Mouse (Mus musculus) heart, embryonic 10.5 days (tissue): ENCODE data around the gene Cic. TPM values are rescaled to one million over a fixed set of nuclear protein-coding genes. Genes with fewer than 3 reads are reported as not detected.

Experiments used
- DNase-seq: peaks from one replicate; pipeline ENCODE4 v3.0.0-alpha.2; 2017; ENCODE audit warnings: low spot score
- H3K27ac ChIP-seq: fragments of 300-500 bp; sonication (generic); 2 replicates; pipeline ENCODE4 v1.5.1; 2016; ENCODE audit warnings: mild to moderate bottlenecking
- H3K27me3 ChIP-seq: fragments of 300-500 bp; sonication (generic); 2 replicates; pipeline ENCODE4 v1.6.1; 2016; ENCODE audit warnings: mild to moderate bottlenecking; ENCODE audit not compliant: poor library complexity, insufficient read depth, severe bottlenecking
- H3K36me3 ChIP-seq: fragments of 300-500 bp; sonication (generic); 2 replicates; pipeline ENCODE4 v1.6.1; 2016; ENCODE audit warnings: mild to moderate bottlenecking, moderate library complexity
- H3K4me1 ChIP-seq: fragments of 300-500 bp; sonication (generic); 2 replicates; pipeline ENCODE4 v1.6.1; 2016; ENCODE audit warnings: mild to moderate bottlenecking
- H3K4me3 ChIP-seq: fragments of 300-500 bp; sonication (generic); 2 replicates; pipeline ENCODE4 v1.5.1; 2016; ENCODE audit warnings: mild to moderate bottlenecking, moderate library complexity
- H3K9me3 ChIP-seq: fragments of 300-500 bp; sonication (generic); 2 replicates; pipeline ENCODE4 v1.6.1; 2016; ENCODE audit warnings: mild to moderate bottlenecking, moderate library complexity
- WGBS: fragments of 180-500 bp; shearing (Covaris S2); methylation state at CpG from one replicate; pipeline ENCODE4 v1.1.7; 2016; 5-methylcytosine and 5-hydroxymethylcytosine counted together
- microRNA-seq: library from miRNA; unstranded; fragments of <30 nt; microRNA quantifications from one replicate; pipeline ENCODE4, GENCODE M21; 2017
- polyA plus RNA-seq: library from polyadenylated mRNA; unstranded; fragments of >200 nt; fragmentation: Nextera tagmentation; extraction: Ambion mirVana; gene quantifications from 2 replicates; pipeline ENCODE4 v1.2.1, GENCODE M21; 2016

The Cic gene
- polyA plus RNA-seq, 1 experiment from 2014 or later, result 28.7 TPM

GRCm38 (mm10) chr7:25341000-25341784, 73.7 kb downstream of the Cic start:
- Histone ChIP-seq H3K4me3 (no peak overlapping the region), H3K27me3 (no peaks in the 10 kb centered on the region), H3K36me3 (peaks cover 62% of the 10 kb centered on the region), H3K9me3 (no peaks in the 10 kb centered on the region), H3K27ac (no peak overlapping the region), H3K4me1 (peaks cover 8% of the 10 kb centered on the region; the same call in 1 of the 2 replicates)
- 87% methylated on average over 20 of the region's 20 CpGs for WGBS
- DNase-seq, result no peak

Small RNAs within 50 kb of the gene (microRNA-seq; reads per million reads assigned to microRNA genes)
- not detected for gene Mir7048

Other genes with a start within 250 kb of the Cic start
- 4.7 and 6.6 TPM in 2 replicates for gene Grik5, start 195.4 kb upstream of the Cic start, polyA plus RNA-seq
- gene Zfp574, start 195.1 kb upstream of the Cic start, polyA plus RNA-seq, result 25.0 and 30.2 TPM in 2 replicates
- gene Pou2f2, start 88.0 kb upstream of the Cic start, polyA plus RNA-seq, result 0.73 and 0.74 TPM in 2 replicates
- 6.7 and 8.1 TPM in 2 replicates for gene Dedd2, start 47.1 kb upstream of the Cic start, polyA plus RNA-seq
- gene Zfp526, start 46.3 kb upstream of the Cic start, polyA plus RNA-seq, result 2.5 and 3.0 TPM in 2 replicates
- 8.2 and 11.9 TPM in 2 replicates for gene Gsk3a, start 29.9 kb upstream of the Cic start, polyA plus RNA-seq
- gene Erf, start 16.9 kb upstream of the Cic start, polyA plus RNA-seq, result 9.2 and 17.9 TPM in 2 replicates
- 147 and 189 TPM in 2 replicates for gene Pafah1b3, start 30.3 kb downstream of the Cic start, polyA plus RNA-seq
- 0.26 and 0.65 TPM in 2 replicates for gene Prr19, start 33.7 kb downstream of the Cic start, polyA plus RNA-seq
- gene Tmem145, start 38.4 kb downstream of the Cic start, polyA plus RNA-seq, result 0.09 and 0.63 TPM in 2 replicates
- gene Megf8, start 49.5 kb downstream of the Cic start, polyA plus RNA-seq, result 10.4 and 11.2 TPM in 2 replicates
- gene Cnfn, start 102.0 kb downstream of the Cic start, polyA plus RNA-seq, result not detected in 2 replicates
- gene Lipe, start 131.0 kb downstream of the Cic start, polyA plus RNA-seq, result 3.3 and 4.7 TPM in 2 replicates
- 0.32 and 0.36 TPM in 2 replicates for gene Cxcl17, start 145.2 kb downstream of the Cic start, polyA plus RNA-seq
- 1.3 and 1.6 TPM in 2 replicates for gene Ceacam1, start 209.9 kb downstream of the Cic start, polyA plus RNA-seq